Mouse (Mus musculus) bone marrow, adult 2 months (tissue): ENCODE measurements around the gene Tgfbr3.

Experiments used
- CTCF ChIP-seq: fragments of 200-500 bp; IDR thresholded peaks from 2 replicates; pipeline ENCODE4 v1.5.1; 2011; ENCODE audit warnings: low read length, control low read depth; ENCODE audit not compliant: control insufficient read depth, insufficient read depth
- POLR2A ChIP-seq: fragments of 200-500 bp; IDR thresholded peaks from 2 replicates; pipeline ENCODE4 v1.6.1; 2011; ENCODE audit warnings: low read depth, mild to moderate bottlenecking, control low read depth, low read length, borderline replicate concordance; ENCODE audit not compliant: control insufficient read depth

DNA sequence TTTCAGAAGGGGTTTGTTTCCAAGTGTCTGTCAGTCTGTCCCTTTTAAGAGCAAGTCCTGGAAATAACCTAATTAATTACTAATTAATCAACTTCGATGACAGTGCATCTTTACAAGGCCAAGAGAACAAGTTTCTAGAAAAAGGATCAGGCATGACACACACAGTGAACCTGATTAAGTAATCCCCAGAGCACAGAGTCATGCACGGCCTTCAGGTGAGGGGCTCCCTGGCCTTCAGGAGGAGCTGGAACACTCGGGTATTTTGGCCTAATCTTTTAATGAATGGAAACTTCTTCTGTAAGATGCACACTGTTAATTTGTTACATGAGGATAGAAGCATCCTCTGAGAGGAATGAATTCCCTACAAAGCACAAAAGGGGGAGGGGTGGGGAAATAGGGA lies 215.9 kb downstream of the Tgfbr3 start:
- TF ChIP-seq CTCF (no peak), POLR2A (no peak)
